Mouse (Mus musculus) layer of hippocampus, adult 9-11 months (tissue): ENCODE data around the gene Pate2.
A peak's percentile ranks its signal among the peaks of the same experiment; 100 is the strongest.

Experiments
- DNase-seq: peaks from one replicate; pipeline ENCODE4 v3.0.0; 2022

Pate2 gene

GRCm38 (mm10) chr9:35569571-35570534, at the start of gene Pate2, which contains the start of gene Hyls1:
Gene Pate2 (plus strand): TSS chr9:35570284.
Gene Hyls1 (minus strand): TSS chr9:35570398.
- peak; percentile 96 for DNase-seq

- DNase-seq, result no peak
Measured at GRCm38 (mm10) chr9:35520631-35521348, 49.3 kb upstream of the Pate2 start.

- DNase-seq, result no peak
Measured at GRCm38 (mm10) chr9:35522241-35522640, 47.8 kb upstream of the Pate2 start.

GRCm38 (mm10) chr9:35522821-35523515, 47.1 kb upstream of the Pate2 start:
- no peak for DNase-seq

- peak; percentile 76 for DNase-seq
Measured at GRCm38 (mm10) chr9:35523541-35523940, 46.5 kb upstream of the Pate2 start.

DNA sequence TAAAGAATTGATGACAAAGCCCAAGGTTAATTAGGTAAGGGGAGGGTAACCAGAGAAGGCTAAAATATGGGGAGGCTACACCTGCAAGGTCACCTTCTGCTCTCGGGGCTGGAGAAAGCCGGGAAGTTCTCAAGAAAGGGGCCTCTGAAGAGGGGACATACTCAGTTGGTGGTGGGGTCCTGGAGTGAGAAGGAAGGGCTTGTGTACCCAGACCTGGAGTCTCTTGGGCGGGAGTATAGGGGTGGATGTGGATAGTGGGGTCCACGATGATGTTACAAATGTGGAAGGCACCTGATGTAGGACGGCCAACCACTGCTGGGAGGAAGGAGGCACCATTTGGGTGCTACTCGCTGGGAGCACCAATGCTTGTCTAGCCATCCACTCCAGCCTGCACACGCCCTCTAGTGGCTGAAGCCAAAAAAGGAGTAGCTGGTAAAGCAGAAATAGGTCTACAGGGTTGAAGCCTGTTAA, 46.1 kb upstream of the Pate2 start:
- DNase-seq, result peak; percentile 79

GRCm38 (mm10) chr9:35529141-35529540, 40.9 kb upstream of the Pate2 start:
- no peak for DNase-seq

DNA sequence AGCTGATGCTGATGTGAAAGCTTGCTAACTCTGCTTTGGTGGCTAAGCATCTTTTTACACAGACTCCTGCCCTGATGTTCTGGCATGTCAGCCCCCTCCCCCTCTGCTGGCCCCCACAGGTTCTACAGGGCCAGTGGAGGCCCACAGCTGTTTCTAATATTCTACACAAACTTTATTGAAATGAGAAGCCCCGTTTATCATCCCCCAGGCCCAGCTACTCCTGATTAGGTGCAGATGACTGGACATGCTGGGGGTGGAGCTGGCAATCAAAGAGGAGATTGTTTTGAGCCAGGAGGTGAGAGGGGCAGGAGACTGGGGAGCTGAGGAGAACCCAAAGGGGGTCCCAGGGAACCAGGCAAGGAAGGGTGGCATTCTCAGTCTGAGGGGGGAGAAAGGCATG, 40.3 kb upstream of the Pate2 start:
- no peak for DNase-seq

GRCm38 (mm10) chr9:35533266-35533665, 36.8 kb upstream of the Pate2 start:
- no peak for DNase-seq

- DNase-seq, result no peak
Measured at GRCm38 (mm10) chr9:35535110-35535509, 35.0 kb upstream of the Pate2 start.

DNA sequence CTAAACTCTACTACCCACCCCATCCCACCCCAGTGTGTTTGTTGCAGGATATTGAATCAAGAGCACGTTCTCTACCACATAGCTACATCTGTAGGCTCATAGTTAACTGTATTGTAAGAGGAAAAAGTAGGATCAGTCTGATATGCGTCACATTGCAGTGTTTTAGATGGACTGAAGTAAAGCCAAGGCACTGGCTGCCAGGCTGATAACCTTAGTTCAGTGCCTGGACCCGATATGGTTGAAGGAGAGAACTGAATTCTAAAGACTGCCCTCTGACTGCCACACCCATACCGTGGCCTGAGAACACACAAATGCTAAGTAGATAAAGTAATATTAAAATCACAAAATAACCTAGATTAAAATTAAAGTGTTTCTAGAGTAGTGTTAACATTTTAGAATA, 34.2 kb upstream of the Pate2 start:
- no peak for DNase-seq

DNA sequence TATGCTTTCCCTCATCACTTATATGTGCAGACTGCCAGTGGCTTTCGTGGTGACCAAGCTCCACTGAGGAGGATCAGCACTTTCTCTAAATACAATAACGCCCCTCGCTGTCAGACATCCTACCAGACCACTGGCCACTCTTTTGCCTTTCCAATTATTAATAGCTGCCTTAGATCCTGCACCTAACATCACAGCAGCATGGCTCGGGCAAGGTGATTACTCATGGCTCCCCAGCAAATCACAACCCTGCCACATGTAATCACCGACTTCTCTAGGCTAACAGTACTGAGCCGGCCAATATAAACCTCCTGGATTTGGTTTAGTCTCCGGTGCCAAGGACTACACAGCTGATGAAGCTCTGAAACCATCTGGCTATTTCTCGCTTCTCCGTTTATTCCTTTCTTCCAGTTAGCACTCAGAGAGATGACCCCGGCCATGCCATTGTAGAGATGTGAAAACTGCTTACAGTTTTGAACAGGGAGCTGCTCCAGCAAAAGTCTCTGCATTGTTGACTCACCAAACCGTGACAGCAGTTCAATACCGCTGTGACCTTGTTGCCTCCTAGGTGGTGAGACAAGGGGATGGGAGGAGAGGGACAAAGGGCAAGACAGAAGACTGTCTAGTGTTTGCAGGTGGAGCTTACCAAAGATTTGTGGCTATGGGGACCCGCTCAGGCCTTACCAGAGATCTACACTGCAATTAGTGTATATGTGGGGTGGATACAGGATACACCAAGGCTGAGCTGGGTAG, 30.9 kb upstream of the Pate2 start:
- DNase-seq, result no peak

DNA sequence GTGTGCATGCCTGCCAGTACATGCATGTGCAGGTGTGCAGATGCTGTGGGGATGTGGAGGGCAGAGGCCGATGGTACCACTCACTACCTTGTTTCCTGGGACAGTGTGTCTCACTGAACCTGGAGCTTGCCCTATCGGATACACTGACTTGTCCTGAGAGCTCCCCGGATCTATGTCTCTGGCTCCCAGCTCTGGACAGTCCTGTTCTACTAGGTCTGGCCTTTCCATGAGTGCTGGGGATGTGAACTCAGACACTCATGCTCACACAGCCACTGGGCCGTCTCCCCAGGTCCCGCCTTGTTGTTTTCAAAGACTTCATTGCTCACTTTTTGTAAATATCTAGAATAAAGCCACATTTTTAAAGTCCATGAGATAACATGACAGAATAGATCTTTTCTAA, 29.1 kb upstream of the Pate2 start:
- no peak for DNase-seq

DNA sequence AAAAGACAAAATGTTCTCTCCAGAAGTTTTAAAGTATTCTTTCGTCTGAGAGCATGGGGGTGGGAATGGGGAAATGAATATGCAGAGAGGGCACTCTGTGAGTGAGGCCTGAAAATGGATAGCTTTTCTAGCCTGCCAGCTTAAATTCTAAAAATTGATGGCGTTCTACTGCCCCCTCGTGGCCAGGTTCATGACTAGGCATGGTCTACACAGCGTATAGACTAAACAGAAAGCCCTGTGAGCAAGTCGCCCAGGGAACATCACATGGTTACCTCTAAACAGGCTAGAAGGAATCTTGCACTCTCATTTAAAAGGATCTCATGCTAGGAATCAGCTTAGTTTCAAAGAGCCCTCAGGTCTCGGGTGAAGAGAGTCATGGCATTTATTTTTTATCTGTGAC, 28.6 kb upstream of the Pate2 start:
- peak; percentile 45 for DNase-seq

- DNase-seq, result no peak
Measured at GRCm38 (mm10) chr9:35541941-35542340, 28.1 kb upstream of the Pate2 start.

DNA sequence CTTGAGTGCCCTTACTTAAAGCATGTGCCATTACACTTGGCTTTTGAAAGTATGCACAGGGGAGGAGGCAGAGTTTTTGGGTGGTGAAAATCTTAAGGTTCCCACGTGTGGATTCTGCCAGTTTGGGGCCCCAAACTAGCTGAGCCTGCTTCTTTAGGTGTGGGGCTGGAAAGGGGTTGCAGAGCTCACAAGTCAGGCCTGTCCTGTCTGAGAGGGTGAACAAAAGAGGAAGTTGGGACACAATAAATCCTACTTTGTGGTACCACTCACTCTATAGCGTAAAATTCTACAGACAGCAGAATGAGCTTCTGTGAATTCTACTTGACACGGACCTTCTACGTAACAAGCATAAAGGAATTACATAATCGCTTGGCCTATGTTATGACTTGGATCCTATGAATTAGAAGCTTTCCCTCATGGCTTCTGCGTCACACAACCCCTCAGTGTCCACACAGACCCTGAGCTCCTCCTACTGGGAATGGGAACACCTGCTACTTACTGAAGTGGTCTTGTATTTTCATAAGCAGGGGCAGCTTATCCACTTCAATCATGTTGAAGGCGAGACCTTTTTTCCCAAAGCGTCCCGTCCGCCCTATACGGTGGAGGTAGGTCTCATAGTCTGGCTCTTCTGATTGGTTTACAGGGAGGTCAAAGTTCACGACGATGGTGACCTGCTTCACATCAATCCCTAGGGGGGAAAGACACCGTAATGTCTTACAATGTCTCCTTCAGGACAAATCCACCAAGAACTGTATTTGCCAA, 26.8 kb upstream of the Pate2 start:
- no peak for DNase-seq

- no peak for DNase-seq
Measured at GRCm38 (mm10) chr9:35544666-35545065, 25.4 kb upstream of the Pate2 start.

GRCm38 (mm10) chr9:35545704-35546103, 24.4 kb upstream of the Pate2 start:
- no peak for DNase-seq

GRCm38 (mm10) chr9:35546745-35547144, 23.3 kb upstream of the Pate2 start:
- DNase-seq, result no peak

DNA sequence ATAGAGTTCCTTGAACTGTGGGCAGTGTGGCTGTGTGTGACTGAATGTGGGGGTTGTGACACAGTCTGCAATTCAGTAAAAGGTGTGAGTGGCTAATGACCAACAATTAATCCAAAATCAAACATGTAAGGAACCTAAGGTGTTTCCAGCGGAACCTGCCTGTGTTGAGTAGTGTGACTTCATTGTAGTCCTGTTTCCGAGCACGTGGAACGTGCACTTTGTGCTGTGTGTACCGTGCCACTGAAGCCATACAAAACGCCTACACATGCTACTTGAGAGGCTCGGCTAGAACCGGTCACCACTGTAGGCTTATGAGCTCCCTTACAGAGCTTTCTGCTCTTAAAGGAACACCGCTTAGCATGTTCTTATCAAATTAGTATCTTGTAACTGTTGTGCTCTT, 21.6 kb upstream of the Pate2 start:
- DNase-seq, result no peak

- no peak for DNase-seq
Measured at GRCm38 (mm10) chr9:35556494-35557102, 13.5 kb upstream of the Pate2 start.
